Mouse (Mus musculus): Measurements from ENCODE around the gene Zmym1. TPM values are rescaled to one million over a fixed set of nuclear protein-coding genes. Genes with fewer than 3 reads are reported as not detected.

Zmym1 gene
- polyA plus RNA-seq, 1 experiment from 2014 or later = 31.5 TPM

Other genes starting within 250 kb of the Zmym1 start
- gene Zmym4, start 93.0 kb downstream of the Zmym1 start, polyA plus RNA-seq (2014; fragmentation: Nextera tagmentation; extraction: Ambion mirVana) = 22.7 and 25.8 TPM in 2 replicates
- gene Sfpq, start 39.8 kb downstream of the Zmym1 start, polyA plus RNA-seq (2014; fragmentation: Nextera tagmentation; extraction: Ambion mirVana) = 102 and 105 TPM in 2 replicates
- gene Zmym6, start 16.2 kb upstream of the Zmym1 start, polyA plus RNA-seq (2014; fragmentation: Nextera tagmentation; extraction: Ambion mirVana) = 21.2 and 32.3 TPM in 2 replicates
- gene Tmem35b, start 62.5 kb upstream of the Zmym1 start, polyA plus RNA-seq (2014; fragmentation: Nextera tagmentation; extraction: Ambion mirVana) = 12.0 and 13.0 TPM in 2 replicates
- 8.4 and 10.8 TPM in 2 replicates for gene Dlgap3, start 108.1 kb upstream of the Zmym1 start, polyA plus RNA-seq (2014; fragmentation: Nextera tagmentation; extraction: Ambion mirVana)
- 53.2 and 61.1 TPM in 2 replicates for gene Smim12, start 182.6 kb upstream of the Zmym1 start, polyA plus RNA-seq (2014; fragmentation: Nextera tagmentation; extraction: Ambion mirVana)

Data from forebrain, embryonic 14.5 days (tissue).